Mouse (Mus musculus) gastrocnemius, postnatal 25 days (tissue): Measurements from ENCODE around the gene Psmd8. TPM values are rescaled to one million over a fixed set of nuclear protein-coding genes. Genes with fewer than 3 reads are reported as not detected.
"Not testable (repeated sequence)": the region's sequence is repeated elsewhere in the genome, so short reads cannot be mapped to it uniquely, and the experiment has no call there.

Experiments used
- DNase-seq: peaks from one replicate; pipeline ENCODE4 v3.0.0; 2022
- total RNA-seq, 2 experiments: library from RNA; stranded (reverse); gene quantifications; 1 replicate in 1 of 2; 2 replicates in 1 of 2; pipeline ENCODE4 v1.2.3; 2021

The Psmd8 gene
- total RNA-seq, 2 experiments from 2014 or later, result 156 to 200 TPM

DNA sequence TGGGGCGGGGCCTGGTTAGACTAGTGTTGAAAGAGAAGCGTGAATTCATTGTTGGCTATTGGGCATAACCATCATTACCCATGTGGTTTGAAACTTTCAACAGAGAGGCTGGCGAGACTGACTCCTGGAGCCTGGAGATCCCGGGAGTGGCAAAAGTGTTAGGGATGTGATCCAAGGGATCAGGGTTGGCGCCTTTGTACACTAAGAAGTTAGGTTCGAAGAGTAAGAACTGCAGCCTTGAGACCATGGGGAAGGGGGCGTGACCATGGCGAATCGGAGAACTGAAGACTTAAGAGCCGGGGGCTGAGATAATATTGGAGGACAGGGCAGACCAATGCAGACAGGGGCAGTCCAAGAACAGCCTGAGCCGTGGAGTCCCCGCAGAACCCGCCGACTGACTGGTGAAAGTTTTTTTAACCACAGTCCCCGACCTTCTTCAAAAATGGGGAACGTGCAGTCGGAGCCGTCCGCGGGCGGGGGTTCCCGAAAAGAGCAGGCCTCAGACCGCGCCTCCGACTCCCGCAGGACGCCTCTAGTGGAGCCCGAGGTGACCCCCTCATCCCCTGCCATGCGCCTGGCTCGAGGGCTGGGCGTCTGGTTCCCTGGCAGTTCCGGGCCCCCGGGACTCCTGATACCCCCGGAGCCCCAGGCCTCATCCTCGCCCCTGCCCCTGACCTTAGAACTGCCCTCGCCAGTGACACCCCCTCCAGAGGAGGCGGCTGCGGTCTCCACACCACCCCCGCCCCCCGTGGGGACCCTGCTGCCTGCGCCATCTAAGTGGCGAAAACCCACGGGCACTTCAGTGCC, 9.5 kb downstream of the Psmd8 start:
- DNase-seq, result no peak

DNA sequence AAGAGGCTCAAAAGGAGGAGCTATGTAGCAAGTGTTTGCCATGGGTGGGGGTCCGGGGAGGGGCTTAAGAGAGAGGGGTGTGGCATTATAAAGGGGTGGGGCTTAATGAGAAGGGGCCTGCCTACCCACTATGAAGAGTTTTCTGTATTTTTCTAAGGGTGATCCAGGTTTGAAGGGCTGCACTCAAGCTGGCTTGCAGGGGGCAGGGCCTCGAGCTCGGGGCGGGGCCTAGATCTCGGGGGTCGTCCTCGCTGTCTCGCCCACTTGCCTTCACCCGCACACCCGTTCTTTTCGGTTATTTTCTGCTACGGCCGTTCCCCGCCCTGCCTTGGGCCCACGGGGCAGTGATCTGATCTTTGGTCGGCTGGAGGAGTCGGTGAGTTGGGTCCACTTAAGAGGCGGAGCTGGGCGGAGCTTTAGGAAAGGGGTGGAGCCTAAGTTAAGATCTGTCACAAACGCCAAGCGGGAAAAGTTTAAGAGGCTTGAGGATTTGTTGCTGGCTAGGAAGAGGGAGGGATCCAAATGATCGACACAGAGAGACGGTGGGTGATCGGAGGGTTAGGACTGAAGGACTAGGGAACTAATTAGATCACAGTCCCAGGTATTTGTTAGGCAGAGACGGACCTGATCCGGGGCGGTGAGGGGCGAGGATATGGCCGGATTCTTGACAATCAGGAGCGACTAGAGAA, 10.3 kb downstream of the Psmd8 start, which contains the start of the genes Ggn and Spred3:
TSS of gene Ggn (plus strand) at position 145 of the 689 bp plus-strand sequence.
TSS of gene Spred3 (minus strand) at position 346 of the 689 bp plus-strand sequence.
- peak; percentile 69 for DNase-seq

DNA sequence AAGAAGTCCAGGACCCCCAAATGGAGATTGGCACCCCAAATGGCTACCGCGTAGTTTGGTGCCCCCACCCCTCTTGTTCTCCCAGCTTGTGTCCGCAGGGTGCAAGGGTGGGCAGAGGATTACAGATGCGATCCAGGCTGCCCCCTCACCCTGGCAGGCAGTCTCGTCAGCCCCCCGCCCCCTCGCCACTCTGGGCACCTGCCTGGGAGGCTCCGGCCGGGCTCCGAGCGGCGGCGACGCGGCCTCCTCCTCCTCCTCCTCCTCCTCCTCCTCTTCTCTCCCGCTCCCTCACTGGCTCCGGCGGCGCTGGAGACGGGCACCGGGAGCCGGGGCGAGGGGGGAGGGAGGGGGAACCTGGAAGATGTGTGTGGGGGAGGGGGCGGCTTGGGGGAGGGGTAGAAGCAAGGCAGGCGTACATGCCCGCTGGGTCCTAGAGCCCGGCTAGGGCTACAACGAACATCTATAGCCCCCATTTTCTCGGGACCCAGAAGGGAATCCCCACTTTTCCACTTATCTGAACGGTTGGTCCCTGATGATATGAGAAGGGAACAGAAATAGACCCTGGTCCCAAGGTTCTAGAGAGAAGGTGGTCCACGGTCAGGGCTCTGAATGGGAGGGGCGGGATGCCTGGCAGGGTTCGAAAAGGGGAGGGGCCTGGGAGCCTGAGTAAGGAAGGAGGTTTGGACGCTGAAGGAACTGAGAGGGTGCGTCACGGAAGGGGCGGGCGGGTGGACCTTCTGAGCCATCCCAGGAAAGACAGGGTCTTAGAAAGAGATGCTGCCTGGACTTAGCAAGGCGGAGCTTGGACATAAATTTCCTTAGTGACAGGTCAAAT, 11.1 kb downstream of the Psmd8 start:
- peak; percentile 82 for DNase-seq

DNA sequence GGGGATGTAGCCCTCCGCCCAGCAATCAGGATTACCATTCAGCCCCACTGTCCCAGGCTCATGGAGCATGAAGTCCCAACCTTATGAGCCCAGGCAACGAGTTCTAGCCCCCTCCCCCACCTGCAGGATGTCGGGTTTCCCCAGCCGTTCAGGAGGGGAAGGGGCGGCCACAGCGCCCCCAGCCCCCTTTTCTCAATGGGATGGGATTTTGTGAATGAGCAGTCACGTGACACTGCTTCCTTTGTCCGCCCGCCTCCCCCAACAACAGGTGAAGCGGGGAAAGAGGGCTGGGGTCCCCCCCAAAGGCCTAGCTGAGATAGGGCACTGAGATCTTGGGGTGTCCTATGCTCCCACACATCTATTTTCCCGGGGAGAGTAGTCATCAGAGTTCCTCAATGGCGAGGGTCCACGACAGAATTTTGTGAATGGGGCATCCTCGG, 11.7 kb downstream of the Psmd8 start:
- no peak for DNase-seq

- DNase-seq, result no peak
Observed at GRCm38 (mm10) chr7:29168121-29168695, 12.3 kb downstream of the Psmd8 start.

- DNase-seq, result no peak
Observed at GRCm38 (mm10) chr7:29167656-29168055, 12.8 kb downstream of the Psmd8 start.

DNA sequence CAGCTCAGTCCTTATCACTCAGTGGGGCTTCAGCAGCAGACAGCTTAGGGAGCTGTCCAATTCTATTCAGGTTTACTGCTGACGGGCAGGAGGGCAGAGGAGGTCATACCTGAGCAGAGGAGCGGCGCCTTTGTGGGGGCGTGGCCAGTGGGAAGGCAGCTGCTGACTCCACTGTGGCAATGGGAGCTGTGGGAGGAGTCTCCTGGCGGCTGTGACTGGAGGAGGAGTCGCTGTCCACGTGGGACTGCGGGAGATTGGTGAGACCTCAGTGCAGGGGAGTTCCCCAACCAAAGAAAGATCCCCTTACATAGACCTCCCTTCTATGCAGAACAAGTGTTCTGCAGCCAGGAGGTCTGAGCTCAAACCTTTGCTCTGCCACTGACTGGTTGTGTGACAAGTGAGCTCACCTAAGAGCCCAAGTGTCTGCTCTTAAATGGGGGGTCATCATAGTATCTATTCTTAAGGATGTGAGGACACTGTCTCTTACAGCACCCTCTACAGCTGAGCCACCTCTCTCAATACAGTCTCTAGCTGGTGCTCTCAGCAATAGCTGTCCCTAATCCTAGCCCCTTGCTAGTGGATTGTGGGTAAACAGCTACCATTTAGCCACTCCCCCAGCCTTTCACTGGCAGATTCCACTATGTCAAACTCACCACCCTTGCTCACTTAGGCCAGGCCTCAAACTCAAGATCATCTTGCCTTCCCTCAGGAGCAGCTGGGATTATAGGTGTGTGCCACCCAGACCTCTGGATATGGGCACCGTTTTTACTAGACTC, 17.6 kb downstream of the Psmd8 start:
- DNase-seq, result peak; percentile 55

DNA sequence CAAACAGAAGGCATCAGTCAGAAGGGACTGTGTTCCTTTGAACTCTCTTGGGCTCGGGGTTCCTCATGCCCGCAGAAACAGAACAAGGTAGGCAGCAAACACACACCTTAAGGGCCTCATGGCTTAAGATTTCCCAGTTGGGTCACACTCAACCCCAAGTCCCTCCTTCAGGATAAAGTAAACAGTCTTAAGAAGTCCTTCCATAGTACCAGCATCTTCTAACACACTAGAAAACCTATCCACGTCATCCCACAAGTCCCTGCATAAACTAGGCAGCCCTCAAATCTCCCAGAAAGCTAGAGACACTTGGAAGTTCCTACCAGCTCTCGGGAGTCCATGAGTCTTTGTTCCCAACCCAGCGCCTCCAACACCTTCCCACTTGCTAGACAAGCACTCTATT, 18.2 kb downstream of the Psmd8 start:
- no peak for DNase-seq

GRCm38 (mm10) chr7:29158264-29158663, 22.2 kb downstream of the Psmd8 start:
- DNase-seq, result no peak

DNA sequence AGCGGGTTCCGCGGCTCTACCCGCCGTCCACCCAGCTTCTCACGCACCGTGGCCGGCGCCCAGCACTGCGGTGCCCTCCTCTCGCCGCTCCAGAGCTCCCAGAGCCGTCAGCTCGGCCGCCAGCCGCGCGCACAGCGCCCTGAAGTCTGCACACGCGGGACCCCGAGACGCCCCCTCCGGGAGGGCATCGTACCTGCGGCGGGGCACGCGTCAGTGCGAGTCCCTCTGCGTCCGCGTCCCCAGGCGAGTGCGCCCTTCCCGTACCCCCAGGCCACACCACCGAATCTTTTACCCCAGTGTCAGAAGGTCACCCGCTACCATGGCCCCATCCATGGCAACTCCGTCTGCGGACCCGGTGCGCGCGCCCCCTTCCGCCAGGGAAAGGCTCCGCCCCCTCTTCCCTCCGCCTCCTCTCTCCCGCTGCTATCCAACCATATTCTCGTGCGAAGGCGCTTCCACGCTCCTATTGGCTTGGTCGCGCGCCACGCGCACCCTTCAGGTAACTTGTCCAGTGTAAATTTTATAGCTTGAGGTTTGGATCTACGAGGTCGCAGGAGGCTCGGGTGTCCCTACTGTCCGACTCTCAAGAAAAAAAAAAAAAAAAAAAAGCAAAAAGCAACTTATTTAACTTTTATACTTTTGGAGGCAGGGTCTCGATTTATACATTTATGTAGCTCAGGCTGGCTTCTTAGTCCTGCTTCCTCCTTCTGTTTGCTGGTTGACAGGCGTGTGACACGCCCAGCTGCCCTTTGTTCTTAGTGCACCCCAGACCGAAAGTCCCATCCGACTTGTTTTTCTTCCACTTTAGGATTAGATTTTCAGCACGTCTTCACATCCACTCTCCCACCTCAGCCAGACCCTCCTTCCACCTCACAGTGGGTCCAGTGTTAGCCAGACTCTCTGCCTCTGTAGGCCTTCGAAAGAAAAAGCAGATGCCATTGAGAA, 24.4 kb downstream of the Psmd8 start, which contains the start of gene Fam98c:
TSS of gene Fam98c (minus strand) at position 397 of the 945 bp plus-strand sequence.
- peak; percentile 82 for DNase-seq

DNA sequence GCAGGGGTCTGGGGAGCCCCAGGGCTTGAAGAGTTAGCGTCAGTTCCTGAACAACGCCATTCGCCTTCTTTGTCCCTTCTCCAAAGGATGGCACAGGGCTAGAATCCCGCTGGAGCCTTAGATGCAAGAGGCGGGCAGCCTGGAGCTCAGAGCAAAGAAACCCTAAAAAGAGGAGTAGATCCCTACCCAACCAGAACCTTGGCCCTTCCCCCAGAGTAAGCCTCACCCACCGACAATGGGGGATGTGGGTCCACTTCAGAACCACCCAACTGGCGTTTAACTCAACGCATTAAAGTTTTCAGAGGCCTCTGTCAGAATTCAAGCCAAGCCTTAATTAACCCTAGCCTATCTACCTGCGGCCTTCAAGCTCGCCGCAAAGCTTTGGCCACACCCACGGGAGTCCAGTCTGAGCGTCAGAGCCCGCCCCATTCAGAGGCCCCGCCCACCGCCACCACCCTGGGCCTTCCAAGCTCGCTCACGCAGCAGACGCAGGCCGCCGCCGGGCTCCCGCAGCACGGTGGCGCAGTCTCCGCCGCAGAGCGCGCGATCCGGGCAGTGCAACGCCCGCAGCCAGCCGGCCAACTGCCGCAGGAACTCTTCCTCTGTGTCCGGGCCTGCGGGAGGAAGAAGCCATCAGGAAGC, 25.2 kb downstream of the Psmd8 start:
- peak; percentile 87 for DNase-seq

- no peak for DNase-seq
Observed at GRCm38 (mm10) chr7:29154018-29154720, 26.3 kb downstream of the Psmd8 start.

GRCm38 (mm10) chr7:29151486-29151885, 29.0 kb downstream of the Psmd8 start:
- no peak for DNase-seq

DNA sequence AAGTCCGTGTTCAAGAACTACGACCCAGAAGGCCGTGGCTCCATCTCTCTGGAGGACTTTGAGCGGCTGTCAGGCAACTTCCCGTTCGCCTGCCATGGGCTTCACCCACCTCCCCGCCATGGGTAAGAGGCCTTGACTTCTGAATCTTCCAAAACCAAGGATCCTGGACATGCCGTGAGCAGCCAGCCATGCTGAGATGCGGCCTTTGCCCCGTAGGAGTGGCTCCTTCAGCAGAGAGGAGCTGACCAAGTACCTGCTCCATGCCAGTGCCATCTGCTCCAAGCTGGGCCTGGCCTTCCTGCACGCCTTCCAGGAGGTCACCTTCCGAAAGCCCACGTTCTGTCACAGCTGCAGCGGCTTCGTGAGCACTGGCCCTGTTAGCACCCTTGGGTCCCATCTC, 31.7 kb downstream of the Psmd8 start:
- DNase-seq, result no peak

GRCm38 (mm10) chr7:29146625-29147367, 33.7 kb downstream of the Psmd8 start:
- DNase-seq, result no peak

- DNase-seq, result no peak
Observed at GRCm38 (mm10) chr7:29144006-29144405, 36.5 kb downstream of the Psmd8 start.

- DNase-seq, result no peak
Observed at GRCm38 (mm10) chr7:29141416-29141815, 39.1 kb downstream of the Psmd8 start.

DNA sequence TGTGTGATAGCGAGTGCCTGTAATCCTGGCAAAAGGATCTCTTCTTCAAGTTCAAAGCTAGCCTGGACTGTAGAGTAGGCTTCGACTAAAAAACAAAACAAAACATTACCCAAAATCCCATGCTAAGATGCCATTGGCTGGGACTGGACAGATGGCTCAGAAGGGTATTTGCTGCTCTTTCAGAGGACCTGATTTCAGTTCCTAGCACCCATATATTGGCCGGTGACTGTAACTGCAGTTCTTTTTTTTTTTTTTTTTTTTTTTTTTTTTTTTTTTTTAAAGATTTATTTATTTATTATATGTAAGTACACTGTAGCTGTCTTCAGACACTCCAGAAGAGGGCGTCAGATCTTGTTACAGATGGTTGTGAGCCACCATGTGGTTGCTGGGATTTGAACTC, 41.3 kb downstream of the Psmd8 start:
- not testable (repeated sequence) for DNase-seq
